Mouse (Mus musculus) intestine, embryonic 15.5 days (tissue): ENCODE results near the gene Col4a3. TPM values are rescaled to one million over a fixed set of nuclear protein-coding genes. Genes with fewer than 3 reads are reported as not detected.
A peak's percentile ranks its signal among the peaks of the same experiment; 100 is the strongest.

Experiments
- ATAC-seq: fragments of 200-750 bp; cut with Nextera tagmentation; 2 replicates; pipeline ENCODE4 v1.8.0; 2017; ENCODE audit warnings: moderate TSS enrichment, moderate library complexity
- H3K27ac ChIP-seq: fragments of 300-500 bp; sonication (generic); 2 replicates; pipeline ENCODE4 v1.5.1; 2015; ENCODE audit warnings: mild to moderate bottlenecking, inconsistent platforms
- H3K27me3 ChIP-seq: fragments of 300-500 bp; sonication (generic); replicated peaks from 2 replicates; pipeline ENCODE4 v1.6.1; 2015; ENCODE audit warnings: inconsistent platforms
- H3K36me3 ChIP-seq: fragments of 300-500 bp; sonication (generic); 2 replicates; pipeline ENCODE4 v1.6.1; 2015; ENCODE audit warnings: inconsistent platforms
- H3K4me1 ChIP-seq: fragments of 300-500 bp; sonication (generic); replicated peaks from 2 replicates; pipeline ENCODE4 v1.6.1; 2015; ENCODE audit warnings: inconsistent platforms
- H3K4me2 ChIP-seq: fragments of 300-500 bp; sonication (generic); replicated peaks from 2 replicates; pipeline ENCODE4 v1.6.1; 2015; ENCODE audit warnings: mild to moderate bottlenecking, inconsistent platforms
- H3K4me3 ChIP-seq: fragments of 300-500 bp; sonication (generic); replicated peaks from 2 replicates; pipeline ENCODE4 v1.5.1; 2015; ENCODE audit warnings: inconsistent platforms
- H3K9ac ChIP-seq: fragments of 300-500 bp; sonication (generic); 2 replicates; pipeline ENCODE4 v1.6.1; 2015; ENCODE audit warnings: inconsistent platforms
- H3K9me3 ChIP-seq: fragments of 300-500 bp; sonication (generic); 2 replicates; pipeline ENCODE4 v1.6.1; 2016; ENCODE audit warnings: inconsistent platforms
- WGBS: fragments of 180-500 bp; shearing (Covaris S2); methylation state at CpG from one replicate; pipeline ENCODE4 v1.1.7; 2015; 5-methylcytosine and 5-hydroxymethylcytosine counted together
- polyA plus RNA-seq: library from polyadenylated mRNA; unstranded; fragments of >200 nt; fragmentation: Nextera tagmentation; extraction: Ambion mirVana; gene quantifications from 2 replicates; pipeline ENCODE4 v1.2.1, GENCODE M21; 2015

Gene Col4a3
- polyA plus RNA-seq, 1 experiment from 2014 or later = 0.25 TPM

- no peak overlapping the region for H3K4me2 ChIP-seq
- no peaks in the 10 kb centered on the region for H3K9me3 ChIP-seq
- H3K27ac ChIP-seq = no peak overlapping the region
- no peaks in the 10 kb centered on the region for H3K4me1 ChIP-seq
- H3K27me3 ChIP-seq = no peaks in the 10 kb centered on the region
- WGBS = 76% methylated on average over 2 of the region's 2 CpGs
- H3K9ac ChIP-seq = no peak overlapping the region
- ATAC-seq = no peak
- H3K4me3 ChIP-seq = no peak overlapping the region
- H3K36me3 ChIP-seq = no peaks in the 10 kb centered on the region
Measured at GRCm38 (mm10) chr1:82576182-82576581, 10.5 kb upstream of the Col4a3 start.

GRCm38 (mm10) chr1:82577339-82577738, 9.4 kb upstream of the Col4a3 start:
- no peak for ATAC-seq
- Histone ChIP-seq H3K4me1 (no peaks in the 10 kb centered on the region), H3K9ac (no peak overlapping the region), H3K4me3 (no peak overlapping the region), H3K27me3 (no peaks in the 10 kb centered on the region), H3K9me3 (no peaks in the 10 kb centered on the region), H3K27ac (no peak overlapping the region), H3K36me3 (no peaks in the 10 kb centered on the region), H3K4me2 (no peak overlapping the region)
- 80% methylated on average over 10 of the region's 10 CpGs for WGBS

DNA sequence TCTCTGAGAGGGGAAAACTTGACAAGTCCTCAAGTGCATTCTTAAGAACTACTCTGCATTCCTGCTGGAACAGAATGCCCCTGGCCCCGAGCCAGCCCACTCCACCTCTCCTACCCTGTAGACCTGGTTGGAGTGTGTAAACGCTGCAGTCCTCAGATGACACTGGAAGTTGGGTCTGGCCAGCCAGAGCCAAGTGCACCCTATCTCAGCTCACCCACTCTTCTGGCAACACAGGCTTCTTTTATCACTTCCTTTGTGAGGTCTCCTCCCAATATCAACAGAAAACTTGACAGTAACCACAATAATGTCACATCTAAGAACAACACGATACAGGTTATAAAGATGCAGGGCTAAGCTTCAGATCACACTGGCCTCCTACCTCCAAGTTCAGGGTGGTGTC, 8.8 kb upstream of the Col4a3 start:
- 54% methylated on average over 3 of the region's 3 CpGs for WGBS
- H3K9me3 ChIP-seq = no peaks in the 10 kb centered on the region
- no peak for ATAC-seq
- H3K27me3 ChIP-seq = no peaks in the 10 kb centered on the region
- no peak overlapping the region for H3K4me2 ChIP-seq
- H3K4me1 ChIP-seq = no peaks in the 10 kb centered on the region
- H3K4me3 ChIP-seq = no peak overlapping the region
- H3K9ac ChIP-seq = no peak overlapping the region
- H3K27ac ChIP-seq = no peak overlapping the region
- H3K36me3 ChIP-seq = no peaks in the 10 kb centered on the region

DNA sequence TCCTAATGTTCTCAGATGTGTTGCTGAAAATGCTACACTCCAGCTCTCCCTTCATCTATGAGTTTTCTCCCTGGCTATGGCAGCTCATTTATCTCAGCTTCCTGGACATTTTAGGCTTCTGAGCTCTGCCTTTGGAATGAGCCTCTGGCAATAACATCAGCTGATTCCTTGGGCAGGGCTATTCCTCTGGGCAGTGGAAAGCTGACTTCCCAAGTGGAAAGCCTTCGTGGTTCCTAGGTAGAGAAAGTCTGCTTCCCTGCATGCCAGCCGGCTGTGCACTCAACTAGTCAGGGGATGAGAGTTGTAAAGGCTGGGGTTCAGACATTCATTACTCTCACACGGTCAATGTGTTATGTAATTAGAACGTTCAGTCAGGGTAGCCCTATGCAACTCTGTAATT, 8.4 kb upstream of the Col4a3 start:
- 66% methylated on average over 4 of the region's 4 CpGs for WGBS
- Histone ChIP-seq H3K27me3 (no peaks in the 10 kb centered on the region), H3K4me3 (no peak overlapping the region), H3K27ac (no peak overlapping the region), H3K36me3 (no peaks in the 10 kb centered on the region), H3K9me3 (no peaks in the 10 kb centered on the region), H3K4me2 (no peak overlapping the region), H3K4me1 (no peaks in the 10 kb centered on the region), H3K9ac (no peak overlapping the region)
- ATAC-seq = no peak

GRCm38 (mm10) chr1:82585981-82586380, 740 bp upstream of the Col4a3 start:
- H3K9ac ChIP-seq = no peak overlapping the region
- H3K4me3 ChIP-seq = no peak overlapping the region
- WGBS = 71% methylated on average over 7 of the region's 7 CpGs

GRCm38 (mm10) chr1:82590266-82590665, 3.5 kb downstream of the Col4a3 start:
- WGBS = 61% methylated on average over 4 of the region's 4 CpGs

More at GRCm38 (mm10) chr1:82585981-82586380, 740 bp upstream of the Col4a3 start:
- Histone ChIP-seq H3K27ac (no peak overlapping the region), H3K4me1 (peaks cover 2% of the 10 kb centered on the region; the same call in 1 of the 2 replicates), H3K4me2 (no peak overlapping the region), H3K27me3 (peaks cover 17% of the 10 kb centered on the region), H3K9me3 (no peaks in the 10 kb centered on the region), H3K36me3 (no peaks in the 10 kb centered on the region)
- no peak for ATAC-seq

GRCm38 (mm10) chr1:82596864-82597596, 10.3 kb downstream of the Col4a3 start:
- Histone ChIP-seq H3K4me3 (no peak overlapping the region), H3K4me1 (0 out of 2 replicates have a peak, but pooled peaks cover 3% of the 10 kb centered on the region), H3K27me3 (no peaks in the 10 kb centered on the region), H3K27ac (no peak overlapping the region), H3K9me3 (no peaks in the 10 kb centered on the region), H3K9ac (no peak overlapping the region), H3K4me2 (no peak overlapping the region), H3K36me3 (no peaks in the 10 kb centered on the region)
- ATAC-seq = 0 out of 2 replicates have a peak, but pooled peaks have one; percentile 59
- WGBS = 39% methylated on average over 6 of the region's 6 CpGs

More at GRCm38 (mm10) chr1:82590266-82590665, 3.5 kb downstream of the Col4a3 start:
- no peak overlapping the region for H3K4me3 ChIP-seq
- H3K27ac ChIP-seq = no peak overlapping the region
- peaks cover 2% of the 10 kb centered on the region; the same call in 1 of the 2 replicates for H3K4me1 ChIP-seq
- H3K4me2 ChIP-seq = no peak overlapping the region
- H3K9me3 ChIP-seq = no peaks in the 10 kb centered on the region
- no peaks in the 10 kb centered on the region for H3K36me3 ChIP-seq
- peaks cover 17% of the 10 kb centered on the region for H3K27me3 ChIP-seq
- no peak for ATAC-seq
- no peak overlapping the region for H3K9ac ChIP-seq

DNA sequence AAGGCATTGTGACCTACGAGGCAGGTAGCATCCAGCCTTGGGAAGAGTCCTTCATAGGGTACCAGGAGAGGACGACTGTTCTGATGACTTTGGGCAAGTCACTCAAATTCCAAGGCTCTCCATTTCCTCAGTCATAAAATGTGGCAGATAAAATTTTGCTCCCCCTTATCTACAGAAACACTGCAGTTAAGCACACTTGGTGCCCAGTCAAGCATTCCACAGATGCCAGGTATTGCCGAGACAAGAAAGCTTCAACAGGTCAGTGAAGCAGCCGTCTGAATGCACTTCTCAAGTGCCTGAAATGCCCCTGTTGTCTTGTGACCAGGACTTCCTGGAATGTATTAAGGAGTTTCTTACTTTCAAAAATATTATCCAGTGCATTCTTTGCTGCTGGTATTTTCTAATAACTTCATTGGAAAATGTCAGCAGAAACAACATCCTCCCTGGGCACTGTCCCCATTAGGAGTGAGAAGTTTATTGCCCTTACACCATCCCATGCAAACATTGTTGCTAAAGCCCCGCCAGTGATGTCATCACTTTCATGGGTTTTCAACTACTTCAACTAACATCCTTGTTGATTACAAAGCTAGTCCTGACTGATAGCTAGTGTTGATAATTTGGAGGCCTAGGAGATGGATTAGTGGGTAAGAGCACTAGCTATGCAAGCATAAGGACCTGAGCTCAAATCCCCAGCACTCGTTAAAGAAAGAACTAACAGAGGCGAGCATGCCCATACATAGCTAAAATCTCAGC, 16.7 kb downstream of the Col4a3 start:
- Histone ChIP-seq H3K4me2 (no peak overlapping the region), H3K4me1 (no peaks in the 10 kb centered on the region), H3K27me3 (no peaks in the 10 kb centered on the region), H3K9me3 (no peaks in the 10 kb centered on the region), H3K9ac (no peak overlapping the region), H3K4me3 (no peak overlapping the region), H3K27ac (no peak overlapping the region), H3K36me3 (no peaks in the 10 kb centered on the region)
- no peak for ATAC-seq
- WGBS = 60% methylated on average over 7 of the region's 7 CpGs

DNA sequence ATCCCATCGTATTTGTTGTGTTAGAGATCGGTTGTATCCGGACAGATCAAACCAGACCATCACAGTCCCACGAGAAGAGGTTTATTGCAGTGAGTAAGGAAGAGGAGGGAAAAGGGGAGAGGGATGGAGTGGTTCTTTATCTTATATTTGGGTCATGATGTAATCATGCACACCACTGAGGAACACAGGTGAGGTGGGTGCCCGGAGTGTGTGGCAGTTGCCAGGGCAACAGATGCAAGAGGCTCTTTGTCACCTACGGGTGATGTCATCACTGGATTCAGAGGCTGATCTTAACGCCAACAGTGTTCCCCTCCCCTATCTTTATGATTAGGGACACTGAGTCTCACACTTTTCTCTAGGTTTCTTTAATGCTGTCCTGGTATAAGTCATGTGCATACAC, 18.6 kb downstream of the Col4a3 start:
- Histone ChIP-seq H3K4me1 (no peaks in the 10 kb centered on the region), H3K36me3 (no peaks in the 10 kb centered on the region), H3K4me3 (no peak overlapping the region), H3K27me3 (no peaks in the 10 kb centered on the region), H3K9ac (no peak overlapping the region), H3K4me2 (no peak overlapping the region), H3K27ac (no peak overlapping the region), H3K9me3 (no peaks in the 10 kb centered on the region)
- ATAC-seq = no peak
- 82% methylated on average over 7 of the region's 7 CpGs for WGBS

- 79% methylated on average over 7 of the region's 7 CpGs for WGBS
- ATAC-seq = no peak
Measured at GRCm38 (mm10) chr1:82605856-82606255, 19.1 kb downstream of the Col4a3 start.

GRCm38 (mm10) chr1:82608646-82609262, 22.0 kb downstream of the Col4a3 start:
- no peak for ATAC-seq
- H3K4me1 ChIP-seq = no peaks in the 10 kb centered on the region
- 70% methylated on average over 9 of the region's 9 CpGs for WGBS
- H3K9me3 ChIP-seq = no peaks in the 10 kb centered on the region
- H3K4me2 ChIP-seq = no peak overlapping the region
- H3K36me3 ChIP-seq = no peaks in the 10 kb centered on the region
- H3K27me3 ChIP-seq = no peaks in the 10 kb centered on the region
- H3K4me3 ChIP-seq = no peak overlapping the region
- H3K27ac ChIP-seq = no peak overlapping the region
- H3K9ac ChIP-seq = no peak overlapping the region

More at GRCm38 (mm10) chr1:82605856-82606255, 19.1 kb downstream of the Col4a3 start:
- Histone ChIP-seq H3K27me3 (no peaks in the 10 kb centered on the region), H3K4me2 (no peak overlapping the region), H3K36me3 (no peaks in the 10 kb centered on the region), H3K4me1 (no peaks in the 10 kb centered on the region), H3K9me3 (no peaks in the 10 kb centered on the region), H3K9ac (no peak overlapping the region), H3K4me3 (no peak overlapping the region), H3K27ac (no peak overlapping the region)

- Histone ChIP-seq H3K4me2 (no peak overlapping the region), H3K27ac (no peak overlapping the region), H3K27me3 (no peaks in the 10 kb centered on the region), H3K4me3 (no peak overlapping the region), H3K36me3 (no peaks in the 10 kb centered on the region), H3K9me3 (no peaks in the 10 kb centered on the region), H3K9ac (no peak overlapping the region), H3K4me1 (no peaks in the 10 kb centered on the region)
- ATAC-seq = no peak
- 67% methylated on average over 9 of the region's 9 CpGs for WGBS
Measured at GRCm38 (mm10) chr1:82612061-82612660, 25.4 kb downstream of the Col4a3 start.
